Mouse (Mus musculus) forebrain, embryonic 14.5 days (tissue): Measurements from ENCODE around the gene Cabin1. TPM values are rescaled to one million over a fixed set of nuclear protein-coding genes. Genes with fewer than 3 reads are reported as not detected.

ENCODE experiments used
- ATAC-seq: fragments of 200-750 bp; cut with Nextera tagmentation; 2 replicates; pipeline ENCODE4 v1.8.0; 2017; ENCODE audit warnings: mild to moderate bottlenecking, moderate library complexity
- DNase-seq: peaks from one replicate; pipeline ENCODE4 v3.0.0-alpha.2; 2015; ENCODE audit warnings: low spot score
- H3K27ac ChIP-seq: fragments of 300-500 bp; sonication (generic); 2 replicates; pipeline ENCODE4 v1.5.1; 2014; ENCODE audit warnings: low read depth, mild to moderate bottlenecking, control low read depth, low read length, moderate library complexity
- H3K27me3 ChIP-seq: fragments of 300-500 bp; sonication (generic); replicated peaks from 2 replicates; pipeline ENCODE4 v1.6.1; 2014; ENCODE audit warnings: low read length, control low read depth, mixed read lengths; ENCODE audit not compliant: control insufficient read depth, insufficient read depth
- H3K36me3 ChIP-seq: fragments of 300-500 bp; sonication (generic); 2 replicates; pipeline ENCODE4 v1.6.1; 2014; ENCODE audit warnings: low read length, control low read depth; ENCODE audit not compliant: control insufficient read depth, insufficient read depth
- H3K4me1 ChIP-seq: fragments of 300-500 bp; sonication (generic); 2 replicates; pipeline ENCODE4 v1.6.1; 2014; ENCODE audit warnings: antibody characterized with exemption, low read length, control low read depth; ENCODE audit not compliant: control insufficient read depth, insufficient read depth
- H3K4me2 ChIP-seq: fragments of 300-500 bp; sonication (generic); 2 replicates; pipeline ENCODE4 v1.6.1; 2014; ENCODE audit warnings: mild to moderate bottlenecking, control low read depth, low read length
- H3K4me3 ChIP-seq: fragments of 300-500 bp; sonication (generic); 2 replicates; pipeline ENCODE4 v1.5.1; 2014; ENCODE audit warnings: low read depth, low read length, control low read depth
- H3K9ac ChIP-seq: fragments of 300-500 bp; sonication (generic); 2 replicates; pipeline ENCODE4 v1.6.1; 2014; ENCODE audit warnings: mild to moderate bottlenecking, low read length, control low read depth, moderate library complexity
- H3K9me3 ChIP-seq: fragments of 300-500 bp; sonication (generic); replicated peaks from 2 replicates; pipeline ENCODE4 v1.6.1; 2016; ENCODE audit warnings: low read length, control low read depth, mixed read lengths; ENCODE audit not compliant: control insufficient read depth
- WGBS: fragments of 180-500 bp; shearing (Covaris S2); extraction: QIAGEN DNeasy Blood & Tissue Kit; methylation state at CpG from one replicate; pipeline ENCODE4 v1.1.7; 2014; 5-methylcytosine and 5-hydroxymethylcytosine counted together
- polyA plus RNA-seq: library from polyadenylated mRNA; unstranded; fragments of >200 nt; fragmentation: Nextera tagmentation; extraction: Ambion mirVana; gene quantifications from 2 replicates; pipeline ENCODE4 v1.2.1, GENCODE M21; 2014

Cabin1 gene
- polyA plus RNA-seq, 1 experiment from 2014 or later, result 32.0 TPM

DNA sequence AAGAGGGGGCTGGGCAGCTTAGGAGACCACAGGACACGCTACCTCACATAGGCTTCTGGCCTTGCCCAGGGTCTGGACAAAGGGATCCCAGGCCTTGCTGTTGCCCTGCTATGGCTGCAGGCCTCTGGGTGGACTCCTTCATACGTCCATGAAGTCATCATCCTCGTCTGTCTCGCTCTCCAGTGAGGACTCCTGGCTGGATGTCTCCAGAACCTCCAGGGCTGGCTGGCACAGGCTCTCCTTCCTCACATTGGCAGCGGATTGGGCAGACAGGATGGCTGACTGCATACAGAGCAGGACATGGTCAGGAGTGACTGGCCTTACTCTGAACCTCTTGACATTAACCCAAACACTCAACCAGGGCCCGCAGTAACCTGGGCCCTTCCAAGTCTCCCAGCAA lies 117.7 kb downstream of the Cabin1 start:
- Histone ChIP-seq H3K36me3 (peaks cover 51% of the 10 kb centered on the region), H3K9me3 (no peaks in the 10 kb centered on the region), H3K4me1 (peaks cover 6% of the 10 kb centered on the region; the same call in 1 of the 2 replicates), H3K4me3 (no peak overlapping the region), H3K9ac (no peak overlapping the region), H3K27me3 (no peaks in the 10 kb centered on the region), H3K4me2 (no peak overlapping the region), H3K27ac (no peak overlapping the region)
- 92% methylated on average over 6 of the region's 6 CpGs for WGBS
- ATAC-seq, result no peak
- DNase-seq, result no peak

DNA sequence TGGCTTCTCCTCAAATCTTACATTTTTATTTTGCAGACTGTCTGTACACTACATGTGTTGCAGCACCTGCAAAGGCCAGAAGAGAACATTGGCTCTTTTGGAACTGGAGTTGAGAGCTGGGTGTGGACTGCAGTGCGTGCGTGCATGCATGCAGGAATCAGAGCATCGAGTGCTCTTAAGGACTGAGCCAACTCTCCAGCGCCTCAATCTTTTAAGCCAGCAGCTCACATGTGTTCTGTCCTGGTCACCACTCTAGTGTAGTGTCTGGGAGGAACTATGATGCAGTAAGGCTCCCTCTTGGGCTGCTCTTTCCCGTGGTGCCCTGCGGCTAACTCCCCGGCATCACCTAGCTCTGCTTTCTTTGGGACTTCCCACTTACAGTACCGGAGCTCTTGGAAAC lies 118.5 kb downstream of the Cabin1 start:
- no peak overlapping the region for H3K27ac ChIP-seq
- no peaks in the 10 kb centered on the region for H3K9me3 ChIP-seq
- no peak overlapping the region for H3K9ac ChIP-seq
- H3K36me3 ChIP-seq, result peaks cover 43% of the 10 kb centered on the region
- no peak overlapping the region for H3K4me3 ChIP-seq
- DNase-seq (no peak), ATAC-seq (no peak)
- H3K4me1 ChIP-seq, result peaks cover 6% of the 10 kb centered on the region; the same call in 1 of the 2 replicates
- no peak overlapping the region for H3K4me2 ChIP-seq
- H3K27me3 ChIP-seq, result no peaks in the 10 kb centered on the region
- WGBS, result 93% methylated on average over 8 of the region's 8 CpGs

DNA sequence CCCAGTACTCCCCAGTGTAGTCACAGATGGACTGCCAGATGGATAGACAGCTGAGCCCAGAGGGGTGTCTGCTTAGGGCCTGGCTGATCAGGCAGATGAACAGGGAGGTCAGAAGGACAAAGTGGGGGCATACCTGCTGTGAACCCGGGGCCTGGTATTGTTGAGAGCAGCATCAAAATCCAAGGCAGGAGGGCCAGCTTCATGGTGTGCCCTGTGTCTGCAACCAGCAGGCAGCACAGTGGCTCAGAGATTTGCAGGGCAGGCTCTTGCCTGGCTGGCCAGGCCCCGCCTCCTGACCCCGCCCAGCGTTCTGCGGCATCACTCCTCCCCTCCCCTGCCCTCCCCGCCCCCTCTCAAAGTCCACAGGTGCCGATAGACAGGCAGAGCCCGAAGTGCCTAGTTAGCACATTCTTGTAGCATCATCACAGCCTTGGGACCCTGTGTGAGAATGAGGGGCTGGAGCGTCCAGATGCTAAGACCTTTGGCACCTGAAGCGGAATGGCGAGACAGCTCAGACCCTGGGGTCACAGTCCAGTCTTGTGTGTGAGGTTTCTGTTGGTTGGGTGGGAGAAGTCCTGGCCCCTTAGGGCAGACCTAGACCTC lies 120.3 kb downstream of the Cabin1 start, which contains the start of gene Susd2:
Gene Susd2, minus strand, starts transcription at position 268 of the 603 bp plus-strand sequence.
- Histone ChIP-seq H3K27ac (peak within 1 kb of the TSS; percentile 30; the same call in 1 of the 2 replicates), H3K9me3 (no peaks in the 10 kb centered on the region), H3K4me1 (peaks cover 6% of the 10 kb centered on the region; the same call in 1 of the 2 replicates), H3K4me3 (no peak within 1 kb of the TSS), H3K9ac (no peak within 1 kb of the TSS), H3K36me3 (peaks cover 27% of the 10 kb centered on the region), H3K4me2 (no peak within 1 kb of the TSS), H3K27me3 (no peaks in the 10 kb centered on the region)
- DNase-seq, result peak; percentile 47
- peak; percentile 45 for ATAC-seq
- WGBS, result 6% methylated on average over 11 of the region's 11 CpGs

DNA sequence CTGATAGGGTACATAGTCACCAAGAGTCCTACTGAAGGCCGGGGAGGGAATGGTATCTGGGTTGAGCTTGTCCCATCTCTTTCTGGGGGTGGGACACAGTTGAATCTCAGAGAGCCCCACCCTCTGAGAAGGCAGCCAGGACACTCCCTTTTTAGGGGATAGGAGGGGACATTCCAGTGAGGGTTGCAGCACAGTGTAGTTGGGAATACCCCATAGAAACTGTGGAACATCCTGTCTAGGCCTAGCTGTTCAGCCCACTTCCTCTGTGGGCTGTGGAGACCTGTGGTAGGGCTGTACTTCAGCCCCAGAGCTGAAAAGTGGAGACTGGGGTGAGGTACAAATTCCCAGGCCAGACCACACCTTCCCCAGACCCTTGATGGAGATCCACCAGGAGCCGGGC lies 121.2 kb downstream of the Cabin1 start:
- H3K4me2 ChIP-seq, result no peak overlapping the region
- no peak overlapping the region for H3K9ac ChIP-seq
- H3K9me3 ChIP-seq, result no peaks in the 10 kb centered on the region
- H3K27me3 ChIP-seq, result no peaks in the 10 kb centered on the region
- peaks cover 17% of the 10 kb centered on the region for H3K36me3 ChIP-seq
- 93% methylated on average over 2 of the region's 2 CpGs for WGBS
- H3K27ac ChIP-seq, result no peak overlapping the region
- DNase-seq (no peak), ATAC-seq (no peak)
- no peak overlapping the region for H3K4me3 ChIP-seq
- peaks cover 6% of the 10 kb centered on the region; the same call in 1 of the 2 replicates for H3K4me1 ChIP-seq

DNA sequence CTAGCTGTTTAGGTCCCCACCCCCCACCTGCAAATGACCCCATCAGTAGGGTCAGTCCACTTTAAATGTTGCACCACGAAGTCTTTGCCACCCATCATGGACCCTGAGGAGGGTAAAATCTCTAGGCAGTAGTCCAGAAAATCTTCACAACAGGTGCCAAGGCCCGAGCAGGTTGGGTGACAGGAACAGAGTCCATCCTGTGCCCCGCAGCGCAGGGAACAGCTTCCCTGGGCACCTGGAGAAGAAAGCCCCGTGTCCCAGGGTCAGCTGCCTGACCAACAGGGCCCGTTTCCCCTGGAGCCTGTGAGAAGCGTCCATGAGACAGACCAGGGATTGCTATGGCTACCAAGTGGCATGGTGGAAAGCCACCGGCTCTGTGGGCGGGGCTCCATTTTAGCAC lies 121.7 kb downstream of the Cabin1 start:
- H3K36me3 ChIP-seq, result peaks cover 13% of the 10 kb centered on the region
- no peak overlapping the region for H3K4me3 ChIP-seq
- WGBS, result 83% methylated on average over 9 of the region's 9 CpGs
- no peak overlapping the region for H3K9ac ChIP-seq
- no peak overlapping the region for H3K4me2 ChIP-seq
- DNase-seq (no peak), ATAC-seq (no peak)
- H3K9me3 ChIP-seq, result no peaks in the 10 kb centered on the region
- H3K4me1 ChIP-seq, result peaks cover 6% of the 10 kb centered on the region; the same call in 1 of the 2 replicates
- H3K27ac ChIP-seq, result no peak overlapping the region
- no peaks in the 10 kb centered on the region for H3K27me3 ChIP-seq

DNA sequence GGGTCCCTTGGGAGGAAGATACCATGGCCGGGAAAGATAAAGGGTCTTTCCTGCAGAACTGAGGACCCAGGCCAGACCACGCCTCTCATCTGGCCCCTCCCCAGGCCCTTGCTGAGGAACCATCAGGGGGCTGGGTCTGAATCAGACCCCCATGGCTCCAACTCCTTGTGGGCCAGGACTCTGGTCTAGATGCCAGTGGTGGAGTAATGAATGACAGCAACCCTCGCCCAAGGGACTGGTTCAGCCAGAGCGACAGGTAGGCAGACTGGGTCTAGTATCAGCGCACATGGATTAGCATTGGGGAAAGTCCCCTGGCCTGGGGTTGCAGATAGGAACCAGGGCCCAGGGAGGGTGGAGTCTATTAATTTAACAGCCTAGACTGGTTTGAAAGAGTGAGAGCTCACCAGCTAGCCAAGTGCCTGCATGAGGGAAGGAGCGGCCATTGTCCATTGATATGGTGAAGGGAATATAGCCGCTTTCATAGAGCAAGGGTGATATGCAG lies 122.4 kb downstream of the Cabin1 start:
- no peak for ATAC-seq
- Histone ChIP-seq H3K36me3 (peaks cover 11% of the 10 kb centered on the region; the same call in 1 of the 2 replicates), H3K9me3 (no peaks in the 10 kb centered on the region), H3K4me3 (no peak overlapping the region), H3K4me1 (peaks cover 6% of the 10 kb centered on the region; the same call in 1 of the 2 replicates), H3K9ac (no peak overlapping the region), H3K4me2 (no peak overlapping the region), H3K27ac (no peak overlapping the region), H3K27me3 (no peaks in the 10 kb centered on the region)
- WGBS, result 93% methylated on average over 7 of the region's 7 CpGs
- DNase-seq, result no peak

DNA sequence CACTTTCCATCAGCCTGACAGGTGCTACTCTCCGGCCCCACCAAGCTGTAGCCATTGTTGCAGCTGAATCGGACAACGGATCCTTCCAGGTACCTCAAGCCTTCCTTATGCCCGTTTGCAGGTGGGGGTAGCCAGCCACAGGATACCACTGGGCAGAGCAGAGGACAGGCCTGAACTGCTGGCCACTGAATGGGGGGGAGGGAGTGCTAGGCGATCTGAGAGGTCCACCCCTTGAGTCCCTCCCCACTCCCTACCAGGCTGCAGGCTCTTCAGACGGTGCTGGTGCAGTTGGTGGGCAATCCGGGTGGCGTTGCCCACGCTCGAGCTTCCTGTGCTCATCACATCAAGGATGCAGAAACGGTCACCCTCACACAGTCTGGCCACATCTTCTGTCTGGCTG lies 126.4 kb downstream of the Cabin1 start:
- Histone ChIP-seq H3K9ac (no peak overlapping the region), H3K4me3 (no peak overlapping the region), H3K4me2 (no peak overlapping the region), H3K9me3 (no peaks in the 10 kb centered on the region), H3K4me1 (no peaks in the 10 kb centered on the region; the same call in 1 of the 2 replicates), H3K36me3 (no peaks in the 10 kb centered on the region), H3K27me3 (no peaks in the 10 kb centered on the region), H3K27ac (no peak overlapping the region)
- DNase-seq (no peak), ATAC-seq (no peak)
- WGBS, result 92% methylated on average over 11 of the region's 11 CpGs

DNA sequence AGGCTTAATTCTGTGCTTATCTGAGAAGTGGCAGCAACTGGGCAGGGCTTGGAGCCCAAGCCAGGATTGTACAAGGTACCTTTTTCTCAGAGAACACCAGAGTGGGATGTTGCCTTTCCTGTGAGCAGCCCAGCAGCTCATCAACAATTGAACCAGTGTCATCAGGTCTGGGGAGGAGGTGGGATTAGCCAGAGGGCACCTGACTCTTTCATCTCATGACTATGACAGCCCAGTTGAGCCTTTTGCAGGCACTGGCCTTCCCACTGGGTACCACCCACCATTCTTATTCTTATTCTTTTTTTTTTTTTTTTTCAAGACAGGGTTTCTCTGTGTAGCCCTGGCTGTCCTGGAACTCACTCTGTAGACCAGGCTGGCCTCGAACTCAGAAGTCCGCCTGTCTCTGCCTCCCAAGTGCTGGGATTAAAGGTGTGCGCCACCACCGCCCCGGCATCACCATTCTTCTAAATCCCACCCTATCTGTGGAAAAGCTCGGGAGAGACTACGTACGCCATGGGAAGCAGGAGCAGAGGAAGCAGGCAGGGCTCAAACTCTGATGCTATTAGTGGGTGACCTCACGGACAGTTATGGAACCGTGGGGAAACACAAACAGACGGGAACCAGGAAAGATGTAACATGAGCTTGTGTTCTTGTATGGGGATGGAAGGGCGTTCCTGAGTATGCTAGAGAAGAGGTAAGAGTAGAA lies 127.9 kb downstream of the Cabin1 start:
- no peak overlapping the region for H3K4me2 ChIP-seq
- 94% methylated on average over 12 of the region's 12 CpGs for WGBS
- no peak overlapping the region for H3K4me3 ChIP-seq
- H3K36me3 ChIP-seq, result no peaks in the 10 kb centered on the region
- H3K27ac ChIP-seq, result no peak overlapping the region
- H3K27me3 ChIP-seq, result no peaks in the 10 kb centered on the region
- no peaks in the 10 kb centered on the region for H3K9me3 ChIP-seq
- DNase-seq, result no peak
- no peak overlapping the region for H3K9ac ChIP-seq
- no peaks in the 10 kb centered on the region for H3K4me1 ChIP-seq
- ATAC-seq, result 0 out of 2 replicates have a peak, but pooled peaks have one; percentile 10

DNA sequence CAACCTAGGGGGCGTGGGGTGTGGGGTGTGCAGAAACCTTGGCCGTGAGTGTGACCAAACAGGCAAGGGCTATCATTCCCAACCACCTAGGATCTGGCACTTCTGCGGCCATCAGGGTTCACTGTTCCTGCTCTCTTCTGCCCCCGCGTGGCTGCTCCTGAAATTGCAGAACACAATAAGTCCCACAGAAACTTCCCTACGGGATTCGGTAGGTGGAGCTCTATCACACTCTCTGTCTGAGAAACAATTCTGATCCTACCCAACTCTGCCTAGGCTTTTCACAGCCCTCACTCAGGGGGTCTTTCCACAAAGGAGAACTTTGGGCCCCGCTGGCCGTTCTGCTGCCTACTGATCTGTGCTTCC lies 128.5 kb downstream of the Cabin1 start:
- H3K27ac ChIP-seq, result no peak overlapping the region
- WGBS, result 4% methylated on average over 9 of the region's 9 CpGs
- H3K36me3 ChIP-seq, result no peaks in the 10 kb centered on the region
- H3K4me2 ChIP-seq, result no peak overlapping the region
- peak; percentile 44; the same call in 1 of the 2 replicates for ATAC-seq
- H3K27me3 ChIP-seq, result no peaks in the 10 kb centered on the region
- H3K4me3 ChIP-seq, result no peak overlapping the region
- no peaks in the 10 kb centered on the region for H3K9me3 ChIP-seq
- H3K4me1 ChIP-seq, result no peaks in the 10 kb centered on the region
- H3K9ac ChIP-seq, result no peak overlapping the region
- peak; percentile 82 for DNase-seq
